Mouse (Mus musculus) MEL (cell line): ENCODE results near the gene Plcb1.

Source experiments
- CTCF ChIP-seq, 3 experiments: IDR thresholded peaks in 2 of 3; conservative IDR thresholded peaks in 1 of 3; 2 replicates each; pipeline ENCODE4 v1.5.1; 2011 to 2012; ENCODE audit warnings: low read length in 3 of 3, low read depth in 2 of 3, mild to moderate bottlenecking in 2 of 3, improper control_type of control experiment in 1 of 3, inconsistent platforms in 1 of 3, mixed read lengths in 1 of 3, moderate library complexity in 1 of 3; ENCODE audit not compliant: control insufficient read depth in 1 of 3, insufficient read depth in 1 of 3, poor library complexity in 1 of 3, severe bottlenecking in 1 of 3
- EP300 ChIP-seq, 2 experiments: IDR thresholded peaks; 2 replicates each; pipeline ENCODE4 v1.6.1; 2011; ENCODE audit warnings: improper control_type of control experiment in 2 of 2, low read length in 2 of 2, low read depth in 1 of 2, mild to moderate bottlenecking in 1 of 2
- MAFK ChIP-seq: IDR thresholded peaks from 2 replicates; pipeline ENCODE4 v1.6.1; 2011; ENCODE audit warnings: low read depth, mild to moderate bottlenecking, low read length, improper control_type of control experiment, borderline replicate concordance
- MYC ChIP-seq: IDR thresholded peaks from 2 replicates; pipeline ENCODE4 v1.6.1; 2011; ENCODE audit warnings: low read depth, mild to moderate bottlenecking, low read length, improper control_type of control experiment, moderate library complexity
- NRF1 ChIP-seq: IDR thresholded peaks from 2 replicates; pipeline ENCODE4 v1.6.1; 2014; ENCODE audit warnings: low read depth, mild to moderate bottlenecking, inconsistent platforms, low read length, improper control_type of control experiment, moderate library complexity; ENCODE audit not compliant: poor library complexity, insufficient read depth, severe bottlenecking

DNA sequence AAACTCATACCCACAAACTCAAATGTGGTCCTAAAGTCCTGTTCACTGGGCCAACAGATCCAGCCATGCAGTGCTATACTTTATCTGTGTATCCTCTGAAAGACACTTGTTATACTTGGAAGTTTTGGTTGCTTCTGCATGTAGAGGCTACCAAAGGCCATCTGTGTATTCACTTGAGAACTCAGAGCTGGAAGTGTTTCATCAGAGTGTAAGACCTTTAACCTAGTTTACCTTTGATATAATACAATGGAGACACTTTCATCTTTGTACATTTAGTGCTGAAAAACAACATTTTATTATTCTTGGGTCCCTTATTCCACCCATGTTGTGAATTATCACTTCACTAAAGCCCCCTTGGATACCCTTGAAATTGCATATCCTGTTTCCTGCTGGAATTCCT lies 70.4 kb downstream of the Plcb1 start:
- TF ChIP-seq MAFK (no peak), NRF1 (no peak), CTCF (IDR thresholded peaks at IDR 0.05 in 2 of 3, conservative IDR thresholded peaks at IDR 0.05 in 1 of 3; ENCODE audit: control insufficient read depth in 1 of 3, insufficient read depth in 1 of 3, low read depth in 2 of 3, low read length in 3 of 3, poor library complexity in 1 of 3, severe bottlenecking in 1 of 3) (no peak), MYC (no peak), EP300 (IDR thresholded peaks at IDR 0.05; ENCODE audit: low read depth in 1 of 2, low read length in 2 of 2) (no peak)
